Comparison of ENCODE assay signal across 12 mouse cellular contexts in genomic region chr6:54126225-54126992, GRCm38 (mm10).
DNase-seq lines count a peak whose midpoint lies in the region; ATAC-seq and TF ChIP-seq lines count a peak whose summit lies in the region.
"Had no signal": no experiment of that assay in that cellular context is flagged by ENCODE, and none has a peak within 500 bp of the region (broad histone marks: within the 10 kb centered on the region; RNA-seq: fewer than 3 reads in every experiment).

No protein-coding gene starts in this region.

- H3K4me3 ChIP-seq in neural tube, embryonic 14.5 days (ENCODE audit: low read depth, low read length) = no peak overlapping the region
- no peak overlapping the region for H3K4me3 ChIP-seq in neural tube, embryonic 15.5 days (replicated peaks)
- no peak overlapping the region for H3K4me3 ChIP-seq in forebrain, postnatal 0 days (ENCODE audit: low read depth, low read length)
- H3K4me3 ChIP-seq in heart, embryonic 11.5 days (ENCODE audit: low read depth, low read length) = no peak overlapping the region
- H3K4me3 ChIP-seq: erythroblast, embryonic 14.5 days; heart, embryonic 12.5 days had no signal

- H3K4me2 ChIP-seq in neural tube, embryonic 14.5 days (ENCODE audit: low read depth, low read length) = no peak overlapping the region
- H3K4me2 ChIP-seq in neural tube, embryonic 15.5 days = no peak overlapping the region
- H3K4me2 ChIP-seq in forebrain, postnatal 0 days (ENCODE audit: low read depth) = no peak overlapping the region
- H3K4me2 ChIP-seq in heart, embryonic 11.5 days = no peak overlapping the region
- H3K4me2 ChIP-seq: heart, embryonic 12.5 days had no signal

- ATAC-seq in neural tube, embryonic 14.5 days (ENCODE audit: low read depth) = peak; percentile 31; the same call in 1 of the 2 replicates
- no peak for ATAC-seq in neural tube, embryonic 15.5 days (ENCODE audit: low FRiP score)
- ATAC-seq in forebrain, postnatal 0 days = peak; percentile 87
- ATAC-seq in erythroid progenitor cell, adult 5-6 weeks (replicated peaks; ENCODE audit: low FRiP score, poor library complexity, severe bottlenecking) = no peak
- no peak for ATAC-seq in heart, embryonic 11.5 days (replicated peaks; ENCODE audit: insufficient number of reproducible peaks, low FRiP score, low TSS enrichment)

- no peak for TF ChIP-seq CTCF in forebrain, postnatal 0 days (IDR thresholded peaks at IDR 0.05; ENCODE audit: low read depth)

- DNase-seq in adrenal gland, postnatal 14 days = peak; percentile 50
- no peak for DNase-seq in adrenal gland, postnatal 4 days (ENCODE audit: low spot score in 2 of 2)
- peak; percentile 79 for DNase-seq in forebrain, postnatal 0 days
- peak; percentile 42 for DNase-seq in right cerebral cortex, postnatal 14 days
- DNase-seq: liver had no signal

- 78% methylated on average over 9 of the region's 9 CpGs for WGBS in neural tube, embryonic 14.5 days
- WGBS in neural tube, embryonic 15.5 days = 71% methylated on average over 9 of the region's 9 CpGs
- 47% methylated on average over 9 of the region's 9 CpGs for WGBS in forebrain, postnatal 0 days
- 79% methylated on average over 9 of the region's 9 CpGs for WGBS in heart, embryonic 11.5 days (ENCODE audit: insufficient replicate concordance)

- no peak overlapping the region for H3K9ac ChIP-seq in neural tube, embryonic 14.5 days (replicated peaks; ENCODE audit: low read depth, low read length)
- no peak overlapping the region for H3K9ac ChIP-seq in neural tube, embryonic 15.5 days (replicated peaks)
- no peak overlapping the region for H3K9ac ChIP-seq in forebrain, postnatal 0 days
- no peak overlapping the region for H3K9ac ChIP-seq in heart, embryonic 11.5 days (ENCODE audit: low read depth, low read length)
- H3K9ac ChIP-seq: heart, embryonic 12.5 days had no signal

- H3K4me1 ChIP-seq in neural tube, embryonic 14.5 days (ENCODE audit: control insufficient read depth, insufficient read depth, low read length) = peaks cover 5% of the 10 kb centered on the region; the same call in 1 of the 2 replicates
- peaks cover 10% of the 10 kb centered on the region; the same call in 1 of the 2 replicates for H3K4me1 ChIP-seq in neural tube, embryonic 15.5 days
- peaks cover 7% of the 10 kb centered on the region; the same call in 1 of the 2 replicates for H3K4me1 ChIP-seq in forebrain, postnatal 0 days (ENCODE audit: insufficient read depth)
- 0 out of 2 replicates have a peak, but pooled peaks cover 3% of the 10 kb centered on the region for H3K4me1 ChIP-seq in heart, embryonic 11.5 days (ENCODE audit: control insufficient read depth, insufficient read depth, low read length)

- H3K27ac ChIP-seq in neural tube, embryonic 14.5 days (ENCODE audit: low read depth, low read length) = no peak overlapping the region
- H3K27ac ChIP-seq in neural tube, embryonic 15.5 days (replicated peaks) = no peak overlapping the region
- 0 out of 2 replicates have a peak overlapping the region, but pooled peaks have one; percentile 16 for H3K27ac ChIP-seq in forebrain, postnatal 0 days (ENCODE audit: low read depth, low read length)
- H3K27ac ChIP-seq in heart, embryonic 11.5 days (ENCODE audit: low read depth, low read length) = no peak overlapping the region
- H3K27ac ChIP-seq: kidney, postnatal 0 days had no signal

- no peaks in the 10 kb centered on the region for H3K9me3 ChIP-seq in neural tube, embryonic 14.5 days (ENCODE audit: control insufficient read depth, low read length)
- H3K9me3 ChIP-seq in neural tube, embryonic 15.5 days (replicated peaks) = no peaks in the 10 kb centered on the region
- no peaks in the 10 kb centered on the region for H3K9me3 ChIP-seq in forebrain, postnatal 0 days (ENCODE audit: low read length)
- no peaks in the 10 kb centered on the region for H3K9me3 ChIP-seq in heart, embryonic 11.5 days (replicated peaks; ENCODE audit: control insufficient read depth, low read length)
- H3K9me3 ChIP-seq: heart, embryonic 12.5 days had no signal

- H3K36me3 ChIP-seq in neural tube, embryonic 14.5 days (ENCODE audit: control insufficient read depth, insufficient read depth, low read length) = no peaks in the 10 kb centered on the region
- no peaks in the 10 kb centered on the region for H3K36me3 ChIP-seq in neural tube, embryonic 15.5 days
- H3K36me3 ChIP-seq in forebrain, postnatal 0 days (ENCODE audit: insufficient read depth) = no peaks in the 10 kb centered on the region
- no peaks in the 10 kb centered on the region for H3K36me3 ChIP-seq in heart, embryonic 11.5 days (ENCODE audit: control insufficient read depth, insufficient read depth, low read length)
- H3K36me3 ChIP-seq: heart, embryonic 12.5 days had no signal

- H3K27me3 ChIP-seq in neural tube, embryonic 14.5 days (ENCODE audit: control insufficient read depth, insufficient read depth, low read length) = no peaks in the 10 kb centered on the region
- H3K27me3 ChIP-seq in neural tube, embryonic 15.5 days (replicated peaks) = no peaks in the 10 kb centered on the region
- no peaks in the 10 kb centered on the region for H3K27me3 ChIP-seq in forebrain, postnatal 0 days (ENCODE audit: insufficient read depth, low read length)
- no peaks in the 10 kb centered on the region for H3K27me3 ChIP-seq in heart, embryonic 11.5 days (ENCODE audit: control insufficient read depth, insufficient read depth, low read length)

Comparison
In these comparisons a context has a peak if more than half of its experiments do, and no peak if none do; other contexts are left out.
1. DNase-seq: peak in adrenal gland, postnatal 14 days (single experiment), forebrain, postnatal 0 days (single experiment) and right cerebral cortex, postnatal 14 days (single experiment); none in adrenal gland, postnatal 4 days (0 of 2).
2. ATAC-seq: peak in neural tube, embryonic 14.5 days (single experiment) and forebrain, postnatal 0 days (single experiment); none in neural tube, embryonic 15.5 days (single experiment), erythroid progenitor cell, adult 5-6 weeks (single experiment) and heart, embryonic 11.5 days (single experiment).